Comparison of ENCODE assay signal across 20 mouse cellular contexts in genomic region chr14:48135816-48136345, GRCm38 (mm10). TPM values are rescaled to one million over a fixed set of nuclear protein-coding genes. Genes with fewer than 3 reads are reported as not detected.
DNase-seq lines count a peak whose midpoint lies in the region; ATAC-seq and TF ChIP-seq lines count a peak whose summit lies in the region.
"Had no signal": no experiment of that assay in that cellular context is flagged by ENCODE, and none has a peak within 500 bp of the region (broad histone marks: within the 10 kb centered on the region; RNA-seq: fewer than 3 reads in every experiment).

No protein-coding gene starts in this region.

- 66% methylated on average over 11 of the region's 11 CpGs for WGBS in heart, embryonic 12.5 days
- 31% methylated on average over 11 of the region's 11 CpGs for WGBS in midbrain, embryonic 12.5 days
- WGBS in midbrain, postnatal 0 days = 37% methylated on average over 11 of the region's 11 CpGs
- whole genome bisulfite sequencing in midbrain, embryonic 14.5 days = 14% methylated on average over 11 of the region's 11 CpGs

- no peak overlapping the region for H3K9ac ChIP-seq in heart, embryonic 12.5 days
- no peak overlapping the region for H3K9ac ChIP-seq in midbrain, embryonic 12.5 days (replicated peaks)
- H3K9ac ChIP-seq in midbrain, postnatal 0 days (replicated peaks; ENCODE audit: low read length, poor library complexity, severe bottlenecking) = no peak overlapping the region
- no peak overlapping the region for H3K9ac ChIP-seq in midbrain, embryonic 14.5 days (replicated peaks; ENCODE audit: low read length)
- H3K9ac ChIP-seq: heart, embryonic 15.5 days; liver, postnatal 0 days had no signal

- no peak overlapping the region for H3K4me2 ChIP-seq in heart, embryonic 12.5 days
- H3K4me2 ChIP-seq in midbrain, embryonic 12.5 days (replicated peaks) = peak overlapping the region; percentile 26
- no peak overlapping the region for H3K4me2 ChIP-seq in midbrain, postnatal 0 days (ENCODE audit: low read depth, low read length, poor library complexity, severe bottlenecking)
- peak overlapping the region; percentile 20; the same call in 1 of the 2 replicates for H3K4me2 ChIP-seq in midbrain, embryonic 14.5 days (ENCODE audit: low read length)
- H3K4me2 ChIP-seq: heart, embryonic 15.5 days had no signal

- ATAC-seq in heart, embryonic 12.5 days (ENCODE audit: insufficient number of reproducible peaks, low FRiP score) = no peak
- no peak; the same call in 1 of the 2 replicates for ATAC-seq in midbrain, embryonic 12.5 days (ENCODE audit: low FRiP score, low read depth)
- no peak for ATAC-seq in midbrain, postnatal 0 days (ENCODE audit: low FRiP score)
- no peak for ATAC-seq in midbrain, embryonic 14.5 days (ENCODE audit: low FRiP score, low TSS enrichment)
- ATAC-seq: liver, postnatal 0 days had no signal

- no peak overlapping the region for H3K27ac ChIP-seq in heart, embryonic 12.5 days (ENCODE audit: poor library complexity, severe bottlenecking)
- no peak overlapping the region for H3K27ac ChIP-seq in midbrain, embryonic 12.5 days (replicated peaks)
- H3K27ac ChIP-seq in midbrain, postnatal 0 days (ENCODE audit: low read depth, low read length) = no peak overlapping the region
- H3K27ac ChIP-seq in midbrain, embryonic 14.5 days (replicated peaks; ENCODE audit: low read depth, low read length) = no peak overlapping the region
- H3K27ac ChIP-seq: heart, embryonic 15.5 days; left cerebral cortex, adult 2 months; limb, embryonic 10.5 days had no signal

- H3K9me3 ChIP-seq in heart, embryonic 12.5 days (replicated peaks) = no peaks in the 10 kb centered on the region
- H3K9me3 ChIP-seq in midbrain, embryonic 12.5 days = no peaks in the 10 kb centered on the region
- H3K9me3 ChIP-seq in midbrain, postnatal 0 days (ENCODE audit: low read length) = no peaks in the 10 kb centered on the region
- no peaks in the 10 kb centered on the region for H3K9me3 ChIP-seq in midbrain, embryonic 14.5 days (ENCODE audit: control insufficient read depth, low read length)
- H3K9me3 ChIP-seq: heart, embryonic 15.5 days; limb, embryonic 10.5 days; megakaryocyte, embryonic 14.5 days had no signal

- TF ChIP-seq CTCF in midbrain, postnatal 0 days (IDR thresholded peaks at IDR 0.05) = no peak

- H3K36me3 ChIP-seq in heart, embryonic 12.5 days = no peaks in the 10 kb centered on the region
- H3K36me3 ChIP-seq in midbrain, embryonic 12.5 days = no peaks in the 10 kb centered on the region
- H3K36me3 ChIP-seq in midbrain, postnatal 0 days (ENCODE audit: insufficient read depth, low read length) = no peaks in the 10 kb centered on the region
- no peaks in the 10 kb centered on the region for H3K36me3 ChIP-seq in midbrain, embryonic 14.5 days (ENCODE audit: control insufficient read depth, insufficient read depth, low read length)
- H3K36me3 ChIP-seq: heart, embryonic 15.5 days; limb, embryonic 10.5 days had no signal

- no peak overlapping the region for H3K4me3 ChIP-seq in heart, embryonic 12.5 days
- no peak overlapping the region for H3K4me3 ChIP-seq in midbrain, embryonic 12.5 days
- no peak overlapping the region for H3K4me3 ChIP-seq in midbrain, postnatal 0 days (ENCODE audit: low read depth, low read length)
- H3K4me3 ChIP-seq in midbrain, embryonic 14.5 days (replicated peaks; ENCODE audit: low read depth, low read length) = no peak overlapping the region
- H3K4me3 ChIP-seq: heart, embryonic 15.5 days; left cerebral cortex, adult 2 months; limb, embryonic 10.5 days; megakaryocyte, embryonic 14.5 days had no signal

- peaks cover 45% of the 10 kb centered on the region for H3K27me3 ChIP-seq in heart, embryonic 12.5 days (replicated peaks)
- peaks cover 4% of the 10 kb centered on the region; the same call in 1 of the 2 replicates for H3K27me3 ChIP-seq in midbrain, embryonic 12.5 days
- no peaks in the 10 kb centered on the region for H3K27me3 ChIP-seq in midbrain, postnatal 0 days (ENCODE audit: insufficient read depth, low read length)
- H3K27me3 ChIP-seq in midbrain, embryonic 14.5 days (ENCODE audit: control insufficient read depth, insufficient read depth, low read length) = no peaks in the 10 kb centered on the region
- H3K27me3 ChIP-seq: megakaryocyte, embryonic 14.5 days had no signal

- peak; percentile 72 for DNase-seq in heart, adult 11 months
- no peak for DNase-seq in midbrain, postnatal 0 days (ENCODE audit: low spot score)
- peak; percentile 67 for DNase-seq in midbrain, embryonic 14.5 days
- no peak for DNase-seq in kidney, postnatal 25 days
- DNase-seq in yolk sac, embryonic 10.5 days (ENCODE audit: low spot score) = no peak
- DNase-seq: B cell, adult 2 months; cerebellum, adult 9-10 months; heart, postnatal 4 days; kidney, adult 8-10 months; kidney, postnatal 14 days; liver, postnatal 0 days; lung, postnatal 14 days; right cerebral cortex, adult 18-20 months; thymus, postnatal 4 days had no signal

- peaks cover 54% of the 10 kb centered on the region for H3K4me1 ChIP-seq in heart, embryonic 12.5 days (replicated peaks)
- H3K4me1 ChIP-seq in midbrain, embryonic 12.5 days = peaks cover 57% of the 10 kb centered on the region
- H3K4me1 ChIP-seq in midbrain, postnatal 0 days (ENCODE audit: insufficient read depth, low read length) = peaks cover 8% of the 10 kb centered on the region
- H3K4me1 ChIP-seq in midbrain, embryonic 14.5 days (ENCODE audit: control insufficient read depth, insufficient read depth, low read length) = peaks cover 45% of the 10 kb centered on the region
- H3K4me1 ChIP-seq: megakaryocyte, embryonic 14.5 days had no signal

RNA-seq across cellular contexts. Expression of gene Peli2, which starts 15.3 kb away (rescaled TPM):
- 3.5 and 4.3 TPM in 2 replicates for polyA plus RNA-seq in heart, embryonic 12.5 days (2016; fragmentation: Nextera tagmentation; extraction: Ambion mirVana)
- polyA plus RNA-seq in midbrain, embryonic 12.5 days (2016; fragmentation: Nextera tagmentation; extraction: Ambion mirVana) = 15.1 and 15.9 TPM in 2 replicates
- total RNA-seq in midbrain, postnatal 0 days (2014; rRNA removed) = 11.5 and 22.3 TPM in 2 replicates
- polyA plus RNA-seq in midbrain, postnatal 0 days (2015; fragmentation: Nextera tagmentation; extraction: Ambion mirVana) = 5.6 and 6.5 TPM in 2 replicates
- 6.6 and 8.6 TPM in 2 replicates for polyA plus RNA-seq in midbrain, embryonic 14.5 days (2014; fragmentation: Nextera tagmentation; extraction: Ambion mirVana)

Comparison
In these comparisons a context has a peak if more than half of its experiments do, and no peak if none do; other contexts are left out.
1. DNase-seq: peak in heart, adult 11 months (single experiment) and midbrain, embryonic 14.5 days (single experiment); none in midbrain, postnatal 0 days (single experiment), kidney, postnatal 25 days (0 of 2) and yolk sac, embryonic 10.5 days (single experiment).
2. H3K4me2 ChIP-seq: peak in midbrain, embryonic 12.5 days (single experiment) and midbrain, embryonic 14.5 days (single experiment); none in heart, embryonic 12.5 days (single experiment) and midbrain, postnatal 0 days (single experiment).